Mouse (Mus musculus) frontal cortex, postnatal 10 days (tissue): ENCODE data around the gene Tnfaip1.
A peak's percentile ranks its signal among the peaks of the same experiment; 100 is the strongest.

ENCODE experiments used
- DNase-seq, 2 experiments: peaks; one replicate each; pipeline ENCODE4 v3.0.0; 2022; ENCODE audit warnings: low spot score in 2 of 2, mixed read lengths in 1 of 2

The Tnfaip1 gene

DNA sequence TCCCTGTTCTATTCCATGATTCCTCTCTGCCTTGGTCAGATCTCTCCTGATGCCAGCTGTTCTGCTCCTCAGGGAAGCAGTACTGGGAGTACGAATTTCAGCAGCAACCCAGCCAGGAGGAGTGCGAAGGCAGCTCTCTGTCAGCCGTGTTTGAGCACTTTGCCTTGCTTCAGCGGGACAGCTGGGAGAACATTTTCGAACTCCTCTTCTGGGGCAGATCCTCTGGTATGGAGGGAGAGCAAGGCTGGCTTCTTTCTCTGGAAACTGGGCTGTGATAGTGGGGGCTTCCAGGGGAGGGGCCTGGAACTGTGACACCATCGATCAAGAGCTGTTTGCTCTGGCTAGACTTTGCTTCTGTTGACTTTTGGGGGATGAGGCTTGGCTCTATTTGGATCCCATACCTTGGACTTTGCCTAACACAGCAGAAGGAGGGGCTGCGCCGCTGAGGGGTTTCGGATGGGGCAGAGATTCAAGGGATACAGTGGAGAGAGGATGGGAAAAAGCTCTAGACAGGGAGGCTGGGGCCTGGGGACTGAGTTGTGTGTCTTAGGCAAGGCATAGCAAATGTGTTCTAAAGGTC, 35.4 kb downstream of the Tnfaip1 start:
- DNase-seq = no peak

DNA sequence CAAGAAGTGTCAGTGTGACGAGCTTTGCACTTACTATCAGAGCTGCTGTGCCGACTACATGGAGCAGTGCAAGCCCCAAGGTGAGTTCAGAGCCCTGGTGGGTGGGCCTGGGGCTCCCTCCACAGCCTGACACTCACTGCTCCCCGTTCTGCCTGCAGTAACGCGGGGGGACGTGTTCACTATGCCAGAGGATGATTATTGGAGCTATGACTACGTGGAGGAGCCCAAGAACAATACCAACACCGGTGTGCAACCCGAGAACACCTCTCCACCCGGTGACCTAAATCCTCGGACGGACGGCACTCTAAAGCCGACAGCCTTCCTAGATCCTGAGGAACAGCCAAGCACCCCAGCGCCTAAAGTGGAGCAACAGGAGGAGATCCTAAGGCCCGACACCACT, 36.6 kb downstream of the Tnfaip1 start:
- no peak for DNase-seq

- no peak for DNase-seq
These were observed 37.1 kb downstream of the Tnfaip1 start, which contains the start of gene Vtn for GRCm38 (mm10) chr11:78499004-78499403. Gene Vtn (plus strand): TSS chr11:78499091.

DNA sequence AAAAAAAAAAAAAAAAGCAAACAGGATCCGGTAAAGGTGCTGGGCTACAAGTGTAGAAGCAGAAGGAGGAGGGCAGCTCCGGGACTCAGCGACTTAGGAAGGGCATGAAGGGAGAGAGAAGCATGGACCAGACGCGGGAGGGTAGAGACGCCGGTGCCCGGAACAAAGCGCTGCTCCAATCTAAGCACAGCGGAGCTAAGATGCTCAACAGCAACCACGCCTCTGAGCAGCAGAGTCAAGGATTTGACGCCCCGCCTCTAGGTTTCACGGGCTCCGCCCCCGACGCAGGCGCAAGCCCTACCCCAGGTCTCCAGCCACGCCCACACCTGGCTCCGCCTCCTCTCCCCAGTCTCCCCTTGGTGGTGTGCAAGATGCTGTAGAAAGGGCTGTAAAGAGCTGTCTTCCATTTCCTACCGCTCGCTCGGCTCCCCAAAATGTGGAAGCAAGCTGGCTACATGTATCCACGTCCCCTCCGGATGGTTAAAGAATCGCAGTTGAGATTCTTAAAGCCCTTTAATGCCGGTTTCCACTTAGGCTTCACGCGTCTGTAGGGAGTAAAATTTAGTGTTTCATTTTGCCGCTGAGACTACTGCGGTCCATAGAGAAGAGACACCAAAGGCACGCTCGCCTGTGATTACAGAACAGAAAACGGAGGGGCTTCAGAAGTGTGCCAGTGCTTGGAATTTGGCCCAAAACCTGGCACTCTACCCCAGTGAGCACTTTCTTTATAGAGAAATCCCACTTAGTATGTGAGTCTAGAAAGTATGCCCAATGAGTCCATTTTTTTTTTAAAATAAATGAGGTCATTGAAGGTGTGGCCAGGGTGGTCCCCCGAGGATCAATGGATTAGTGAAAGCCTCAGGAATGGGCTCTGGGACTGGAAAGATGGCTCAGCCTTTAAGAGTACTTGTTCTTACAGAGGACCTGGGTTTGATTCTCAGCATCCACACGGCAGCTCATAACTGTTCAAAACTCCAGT, 38.3 kb downstream of the Tnfaip1 start, which contains the start of gene Sarm1:
Gene Sarm1, minus strand, starts transcription at position 211 of the 979 bp plus-strand sequence.
- DNase-seq = peak; percentile 93 to 95

- DNase-seq = peak in 1 of 2 experiments; percentile 65
These were observed 39.0 kb downstream of the Tnfaip1 start for GRCm38 (mm10) chr11:78497071-78497541.

- no peak for DNase-seq
These were observed 40.2 kb downstream of the Tnfaip1 start for GRCm38 (mm10) chr11:78495904-78496303.

DNA sequence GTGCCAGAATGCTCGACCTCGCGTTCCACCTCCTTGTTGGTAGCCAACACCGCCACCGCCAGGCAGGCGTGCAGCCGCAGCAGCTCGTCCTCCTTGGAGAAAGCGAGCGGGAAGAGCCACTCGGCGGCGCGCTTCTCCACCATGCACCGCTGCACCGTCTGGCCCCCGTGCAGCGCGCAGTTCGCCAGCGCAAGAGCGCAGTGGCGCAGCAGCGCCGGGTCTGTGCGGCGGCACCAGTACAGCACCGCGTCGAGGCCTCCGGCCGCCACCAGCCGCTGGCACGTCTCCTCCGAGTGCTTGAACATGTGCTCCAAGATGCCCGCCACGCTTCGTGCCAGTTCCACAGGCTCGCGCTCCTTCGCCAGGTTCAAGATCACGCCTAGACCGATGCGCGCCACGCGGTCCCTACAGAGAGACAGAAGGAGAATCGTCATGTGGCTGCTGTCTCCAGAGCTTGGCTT, 45.3 kb downstream of the Tnfaip1 start:
- peak; percentile 45 to 53 for DNase-seq

DNA sequence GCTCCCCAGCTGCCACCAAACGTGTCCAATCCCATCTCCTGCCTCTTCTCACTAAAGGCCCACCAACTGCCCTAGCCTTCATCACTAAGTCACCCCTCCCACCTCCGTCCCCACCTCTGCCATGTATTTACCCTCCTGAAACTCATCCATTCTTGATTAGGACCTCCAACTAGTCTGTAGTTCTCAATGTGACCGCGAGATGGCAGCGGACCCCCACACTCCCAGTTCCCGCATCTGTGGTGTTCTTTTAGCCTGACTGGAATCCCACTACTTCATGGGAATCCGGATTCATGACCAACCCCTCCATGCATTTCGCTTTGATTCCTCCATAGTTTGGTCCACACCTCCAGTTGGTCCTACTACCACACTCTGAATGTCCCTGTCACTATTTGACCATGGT, 48.0 kb downstream of the Tnfaip1 start:
- peak in 1 of 2 experiments; percentile 75 for DNase-seq

- DNase-seq = no peak
These were observed 52.5 kb downstream of the Tnfaip1 start for GRCm38 (mm10) chr11:78483639-78484038.

DNA sequence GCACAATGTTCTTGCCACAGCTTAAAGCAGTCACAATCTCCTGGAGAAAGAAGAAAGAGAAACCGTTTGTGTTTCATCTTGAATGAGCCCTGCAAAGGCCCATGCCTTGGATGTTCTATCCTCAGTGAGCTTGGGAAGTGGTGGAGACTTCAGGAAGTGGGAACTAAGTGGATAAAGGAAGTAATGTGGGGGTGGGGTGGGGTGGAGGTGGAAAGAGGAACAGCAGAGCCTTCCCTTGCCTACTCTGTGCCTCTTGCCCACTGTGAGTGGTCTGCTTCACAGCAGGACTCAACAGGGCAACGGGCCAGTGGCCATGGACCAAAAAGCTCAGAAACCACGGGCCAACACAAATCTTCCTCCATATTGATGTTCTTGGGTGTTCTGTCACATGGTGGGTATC, 60.8 kb downstream of the Tnfaip1 start:
- DNase-seq = no peak
